Mouse (Mus musculus): ENCODE data around the gene Sertad3. TPM values are rescaled to one million over a fixed set of nuclear protein-coding genes. Genes with fewer than 3 reads are reported as not detected.

Sertad3 gene
- polyA plus RNA-seq, 1 experiment from 2014 or later = 37.6 TPM

DNA sequence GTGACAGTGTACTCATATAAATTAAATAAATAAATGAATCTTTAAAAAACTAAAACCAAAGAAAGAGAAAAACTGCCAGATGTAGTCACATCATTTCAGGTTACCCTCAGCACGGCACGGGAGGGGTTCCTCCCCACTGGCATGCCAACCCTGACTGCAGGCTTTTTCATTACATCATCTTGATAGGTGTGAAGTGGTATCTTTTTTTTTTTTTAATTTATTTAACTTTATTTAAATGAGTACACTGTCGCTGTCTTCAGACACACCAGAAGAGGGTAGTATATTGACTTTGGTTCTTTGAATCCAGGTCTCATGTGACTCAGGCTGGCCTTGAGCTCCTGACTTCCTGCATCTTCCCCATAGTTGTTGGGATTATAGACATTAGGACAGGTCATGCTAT, 18.3 kb upstream of the Sertad3 start:
- Histone ChIP-seq H3K4me3 (ENCODE audit: low read depth, low read length) (no peak overlapping the region; the same call in 1 of the 2 replicates), H3K9ac (ENCODE audit: low read depth, low read length) (peak overlapping the region; percentile 48), H3K27ac (ENCODE audit: low read length) (peak overlapping the region; percentile 86), H3K27me3 (ENCODE audit: control insufficient read depth, insufficient read depth, low read depth, low read length) (no peaks in the 10 kb centered on the region), H3K4me2 (ENCODE audit: low read depth, low read length) (peak overlapping the region; percentile 51; the same call in 1 of the 2 replicates), H3K9me3 (replicated peaks; ENCODE audit: control insufficient read depth, low read length) (no peaks in the 10 kb centered on the region), H3K4me1 (ENCODE audit: control insufficient read depth, low read depth, low read length) (peaks cover 75% of the 10 kb centered on the region), H3K36me3 (ENCODE audit: control insufficient read depth, insufficient read depth) (peaks cover 63% of the 10 kb centered on the region)
- no peak for ATAC-seq (ENCODE audit: low read depth)
- WGBS (ENCODE audit: insufficient replicate concordance) = 74% methylated on average over 3 of the region's 3 CpGs

DNA sequence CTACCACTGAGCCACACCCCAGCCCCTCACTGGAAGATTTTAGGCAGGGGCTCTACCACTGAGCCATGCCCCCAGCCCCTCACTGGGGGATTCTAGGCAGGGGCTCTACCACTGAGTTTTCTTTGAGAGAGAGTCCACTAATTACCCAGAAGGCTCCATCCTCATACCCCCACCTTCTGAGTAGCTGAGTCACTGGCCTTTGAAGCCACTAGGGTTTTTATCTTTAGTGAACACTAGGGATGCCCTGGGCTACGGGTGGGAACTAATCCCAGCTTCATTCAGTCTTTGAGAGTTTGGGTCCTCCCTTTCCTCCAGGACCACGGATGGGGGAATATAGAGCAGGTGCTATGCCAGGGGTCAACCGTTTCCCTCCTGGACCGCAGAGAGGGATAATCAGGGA, 15.0 kb upstream of the Sertad3 start:
- Histone ChIP-seq H3K27ac (ENCODE audit: low read length) (peak overlapping the region; percentile 67), H3K4me3 (ENCODE audit: low read depth, low read length) (no peak overlapping the region), H3K4me2 (ENCODE audit: low read depth, low read length) (no peak overlapping the region), H3K36me3 (ENCODE audit: control insufficient read depth, insufficient read depth) (peaks cover 75% of the 10 kb centered on the region), H3K9ac (ENCODE audit: low read depth, low read length) (no peak overlapping the region), H3K4me1 (ENCODE audit: control insufficient read depth, low read depth, low read length) (peaks cover 51% of the 10 kb centered on the region), H3K9me3 (replicated peaks; ENCODE audit: control insufficient read depth, low read length) (no peaks in the 10 kb centered on the region), H3K27me3 (ENCODE audit: control insufficient read depth, insufficient read depth, low read depth, low read length) (no peaks in the 10 kb centered on the region)
- 59% methylated on average over 4 of the region's 4 CpGs for WGBS (ENCODE audit: insufficient replicate concordance)
- ATAC-seq (ENCODE audit: low read depth) = peak; percentile 58

DNA sequence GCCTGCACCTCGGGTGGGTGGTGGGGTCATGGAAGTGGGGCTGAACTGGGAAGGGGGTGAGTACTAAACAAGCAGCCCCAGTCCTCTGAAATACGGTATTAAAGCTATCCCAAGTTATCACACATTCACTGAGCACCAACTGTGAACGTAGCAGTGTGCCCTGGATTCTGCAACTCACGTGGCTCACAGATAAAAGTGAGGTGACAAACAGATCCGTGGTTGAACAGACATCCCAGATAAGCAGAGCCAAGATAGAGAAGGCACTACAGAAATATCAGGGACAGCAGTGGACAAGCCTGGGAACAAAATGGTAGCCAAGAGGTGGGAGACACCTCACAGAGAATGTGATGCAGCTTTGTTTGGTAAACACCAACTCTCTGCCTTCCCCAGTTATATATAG, 13.9 kb upstream of the Sertad3 start:
- Histone ChIP-seq H3K27me3 (ENCODE audit: control insufficient read depth, insufficient read depth, low read depth, low read length) (no peaks in the 10 kb centered on the region), H3K9ac (ENCODE audit: low read depth, low read length) (no peak overlapping the region), H3K27ac (ENCODE audit: low read length) (peak overlapping the region; percentile 46), H3K36me3 (ENCODE audit: control insufficient read depth, insufficient read depth) (peaks cover 80% of the 10 kb centered on the region), H3K4me2 (ENCODE audit: low read depth, low read length) (no peak overlapping the region), H3K9me3 (replicated peaks; ENCODE audit: control insufficient read depth, low read length) (no peaks in the 10 kb centered on the region), H3K4me3 (ENCODE audit: low read depth, low read length) (no peak overlapping the region), H3K4me1 (ENCODE audit: control insufficient read depth, low read depth, low read length) (peaks cover 43% of the 10 kb centered on the region)
- WGBS (ENCODE audit: insufficient replicate concordance) = 36% methylated on average over 5 of the region's 5 CpGs
- ATAC-seq (ENCODE audit: low read depth) = peak; percentile 25

DNA sequence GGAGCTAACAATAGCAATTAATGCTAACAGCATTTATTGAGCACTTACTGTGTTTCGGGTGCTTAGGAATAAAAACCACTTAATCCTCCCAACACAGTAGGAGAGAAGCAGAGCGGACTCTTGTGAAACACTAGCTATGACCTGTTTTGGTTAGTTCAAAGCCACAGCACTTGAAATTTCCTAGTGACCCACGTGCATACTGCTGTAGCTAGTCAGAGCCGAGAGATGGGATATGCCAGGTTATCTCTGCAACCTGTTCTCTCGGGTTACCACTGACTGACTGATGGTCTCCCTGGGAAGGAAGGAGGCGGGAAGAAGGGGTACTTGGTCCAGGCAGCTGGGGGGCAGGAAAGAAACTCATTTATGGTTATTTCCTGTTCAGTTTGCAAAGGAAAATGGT, 13.1 kb upstream of the Sertad3 start:
- Histone ChIP-seq H3K4me3 (ENCODE audit: low read depth, low read length) (no peak overlapping the region), H3K4me1 (ENCODE audit: control insufficient read depth, low read depth, low read length) (peaks cover 34% of the 10 kb centered on the region), H3K27ac (ENCODE audit: low read length) (no peak overlapping the region; the same call in 1 of the 2 replicates), H3K27me3 (ENCODE audit: control insufficient read depth, insufficient read depth, low read depth, low read length) (no peaks in the 10 kb centered on the region), H3K4me2 (ENCODE audit: low read depth, low read length) (no peak overlapping the region), H3K36me3 (ENCODE audit: control insufficient read depth, insufficient read depth) (peaks cover 84% of the 10 kb centered on the region), H3K9ac (ENCODE audit: low read depth, low read length) (no peak overlapping the region), H3K9me3 (replicated peaks; ENCODE audit: control insufficient read depth, low read length) (no peaks in the 10 kb centered on the region)
- ATAC-seq (ENCODE audit: low read depth) = no peak
- WGBS (ENCODE audit: insufficient replicate concordance) = 56% methylated on average over 6 of the region's 6 CpGs

DNA sequence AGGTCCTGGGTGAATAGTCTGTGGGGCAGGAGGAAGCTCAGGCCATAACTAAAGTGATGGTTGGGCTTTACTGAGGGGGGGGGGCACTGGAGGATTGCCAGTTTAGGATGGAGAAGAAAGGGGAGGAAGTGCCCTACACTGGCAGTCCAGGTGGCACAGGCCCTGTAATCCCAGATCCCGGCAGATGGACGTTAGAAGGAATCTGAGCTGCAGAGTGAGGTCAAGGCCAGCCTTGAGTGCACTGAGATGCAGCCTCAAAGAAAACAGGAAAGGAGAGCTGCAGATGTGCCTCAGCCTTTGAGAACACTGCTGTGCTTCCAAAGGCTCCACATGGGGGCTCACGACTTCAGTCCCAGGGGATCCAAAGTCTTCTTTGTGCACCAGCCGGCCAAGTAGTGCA, 5.9 kb upstream of the Sertad3 start:
- Histone ChIP-seq H3K9ac (ENCODE audit: low read depth, low read length) (no peak overlapping the region), H3K27me3 (ENCODE audit: control insufficient read depth, insufficient read depth, low read depth, low read length) (no peaks in the 10 kb centered on the region), H3K4me1 (ENCODE audit: control insufficient read depth, low read depth, low read length) (peaks cover 2% of the 10 kb centered on the region; the same call in 1 of the 2 replicates), H3K27ac (ENCODE audit: low read length) (no peak overlapping the region), H3K4me2 (ENCODE audit: low read depth, low read length) (no peak overlapping the region), H3K4me3 (ENCODE audit: low read depth, low read length) (no peak overlapping the region), H3K36me3 (ENCODE audit: control insufficient read depth, insufficient read depth) (peaks cover 47% of the 10 kb centered on the region), H3K9me3 (replicated peaks; ENCODE audit: control insufficient read depth, low read length) (no peaks in the 10 kb centered on the region)
- ATAC-seq (ENCODE audit: low read depth) = no peak
- 63% methylated on average over 4 of the region's 4 CpGs for WGBS (ENCODE audit: insufficient replicate concordance)

DNA sequence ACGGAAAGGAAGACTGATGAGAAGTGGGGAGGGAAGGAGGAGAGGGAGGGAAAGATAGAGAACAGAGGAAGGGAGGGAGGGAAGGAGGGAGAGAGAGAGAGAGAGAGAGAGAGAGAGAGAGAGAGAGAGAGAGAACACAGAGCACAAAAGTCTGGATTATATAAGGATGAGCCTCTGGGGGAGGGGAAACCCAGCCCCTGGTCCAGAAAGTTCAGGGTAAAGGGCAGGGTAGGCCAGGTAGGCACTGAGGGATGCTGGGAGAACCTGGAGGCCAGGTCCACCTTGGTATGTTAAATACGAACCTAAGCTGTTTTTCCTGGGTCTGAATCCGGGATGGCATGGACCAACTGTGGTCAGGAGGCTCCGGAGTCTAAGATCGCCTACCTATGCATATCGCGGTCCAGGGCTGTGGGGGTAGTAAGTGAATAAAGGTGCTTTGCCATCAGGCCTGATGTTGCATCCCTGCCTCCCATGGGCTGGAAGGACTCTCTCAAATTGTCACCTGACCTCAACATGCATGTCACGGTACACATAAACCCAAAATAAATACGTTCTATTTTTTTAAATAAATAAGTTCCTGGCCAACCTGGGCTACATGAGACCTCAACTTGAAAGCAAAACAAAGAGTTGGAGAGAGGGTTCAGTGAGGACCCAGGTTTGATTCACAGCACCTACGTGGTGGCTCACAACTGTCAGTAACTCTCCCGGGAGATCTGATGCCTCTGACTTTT, 2.0 kb upstream of the Sertad3 start:
- H3K27me3 ChIP-seq (ENCODE audit: control insufficient read depth, insufficient read depth, low read depth, low read length) = no peaks in the 10 kb centered on the region
- H3K4me2 ChIP-seq (ENCODE audit: low read depth, low read length) = no peak overlapping the region
- peak overlapping the region; percentile 89; the same call in 1 of the 2 replicates for H3K27ac ChIP-seq (ENCODE audit: low read length)
- no peak overlapping the region for H3K4me3 ChIP-seq (ENCODE audit: low read depth, low read length)
- ATAC-seq (ENCODE audit: low read depth) = no peak
- no peaks in the 10 kb centered on the region for H3K9me3 ChIP-seq (replicated peaks; ENCODE audit: control insufficient read depth, low read length)
- no peak overlapping the region for H3K9ac ChIP-seq (ENCODE audit: low read depth, low read length)
- peaks cover 18% of the 10 kb centered on the region for H3K4me1 ChIP-seq (ENCODE audit: control insufficient read depth, low read depth, low read length)
- 84% methylated on average over 11 of the region's 11 CpGs for WGBS (ENCODE audit: insufficient replicate concordance)
- peaks cover 17% of the 10 kb centered on the region for H3K36me3 ChIP-seq (ENCODE audit: control insufficient read depth, insufficient read depth)

DNA sequence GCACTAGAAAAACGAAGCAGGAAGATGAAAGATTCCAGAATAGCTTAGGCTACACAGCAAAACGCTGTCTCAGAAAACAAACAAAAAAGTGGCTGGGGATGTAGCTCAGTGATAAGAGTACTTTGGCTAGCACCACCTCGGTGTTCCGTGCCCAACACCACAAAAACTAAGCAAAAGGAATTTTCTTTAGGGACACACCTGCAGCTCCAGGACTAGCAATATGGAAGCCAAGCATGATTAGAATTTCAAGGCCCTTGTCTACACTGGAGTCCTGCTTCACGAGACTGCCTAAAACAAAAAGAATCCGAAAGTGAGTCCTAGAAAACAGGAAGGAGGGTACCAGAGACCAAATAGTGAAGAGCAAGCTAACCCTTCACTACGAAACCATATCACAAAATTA, 972 bp upstream of the Sertad3 start:
- H3K9me3 ChIP-seq (replicated peaks; ENCODE audit: control insufficient read depth, low read length) = no peaks in the 10 kb centered on the region
- WGBS (ENCODE audit: insufficient replicate concordance) = 4% methylated on average over 7 of the region's 7 CpGs
- peak overlapping the region; percentile 98 for H3K4me3 ChIP-seq (ENCODE audit: low read depth, low read length)
- H3K4me2 ChIP-seq (ENCODE audit: low read depth, low read length) = peak overlapping the region; percentile 75
- no peak for ATAC-seq (ENCODE audit: low read depth)
- peak overlapping the region; percentile 89 for H3K27ac ChIP-seq (ENCODE audit: low read length)
- peaks cover 24% of the 10 kb centered on the region for H3K4me1 ChIP-seq (ENCODE audit: control insufficient read depth, low read depth, low read length)
- H3K27me3 ChIP-seq (ENCODE audit: control insufficient read depth, insufficient read depth, low read depth, low read length) = no peaks in the 10 kb centered on the region
- H3K36me3 ChIP-seq (ENCODE audit: control insufficient read depth, insufficient read depth) = peaks cover 21% of the 10 kb centered on the region
- peak overlapping the region; percentile 66 for H3K9ac ChIP-seq (ENCODE audit: low read depth, low read length)

DNA sequence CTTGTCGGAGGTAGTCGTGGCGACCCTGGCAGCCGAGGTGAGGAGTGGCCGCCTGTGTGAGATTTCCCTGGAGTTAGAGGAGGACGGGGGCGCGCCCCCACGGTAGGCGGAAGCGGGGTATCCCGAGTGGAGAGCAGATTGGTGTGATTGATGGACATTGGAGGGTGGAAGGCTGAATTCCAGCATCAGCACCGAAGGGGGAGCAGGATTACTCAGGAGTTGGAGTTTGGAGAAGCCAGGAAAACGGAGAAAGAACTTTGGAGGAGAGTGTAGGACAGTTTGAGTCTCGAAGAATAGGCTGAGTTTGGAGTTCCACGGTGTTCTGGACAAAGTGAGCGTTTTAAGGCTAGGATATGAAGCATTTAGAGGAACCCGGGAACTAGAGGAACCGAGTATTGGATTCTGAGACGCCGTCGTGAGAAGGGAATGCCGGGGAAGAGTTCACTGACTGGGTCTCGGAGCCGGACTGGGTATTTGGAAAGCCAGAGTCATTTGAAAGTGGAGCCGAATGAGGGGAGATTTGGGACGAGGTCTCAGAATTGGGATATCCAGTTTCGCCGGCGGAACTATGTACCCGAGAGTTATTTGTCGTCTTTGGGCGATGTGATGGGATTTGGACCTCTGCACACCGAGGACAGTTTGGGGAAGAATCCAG, 394 bp downstream of the Sertad3 start:
- peaks cover 24% of the 10 kb centered on the region for H3K36me3 ChIP-seq (ENCODE audit: control insufficient read depth, insufficient read depth)
- H3K27me3 ChIP-seq (ENCODE audit: control insufficient read depth, insufficient read depth, low read depth, low read length) = no peaks in the 10 kb centered on the region
- peaks cover 38% of the 10 kb centered on the region for H3K4me1 ChIP-seq (ENCODE audit: control insufficient read depth, low read depth, low read length)
- under 1% methylated on average over 34 of the region's 34 CpGs for WGBS (ENCODE audit: insufficient replicate concordance)
- no peak for ATAC-seq (ENCODE audit: low read depth)
- H3K4me2 ChIP-seq (ENCODE audit: low read depth, low read length) = peak overlapping the region; percentile 78
- H3K9ac ChIP-seq (ENCODE audit: low read depth, low read length) = peak overlapping the region; percentile 98
- H3K4me3 ChIP-seq (ENCODE audit: low read depth, low read length) = peak overlapping the region; percentile 98
- H3K9me3 ChIP-seq (replicated peaks; ENCODE audit: control insufficient read depth, low read length) = no peaks in the 10 kb centered on the region
- peak overlapping the region; percentile 99 for H3K27ac ChIP-seq (ENCODE audit: low read length)

DNA sequence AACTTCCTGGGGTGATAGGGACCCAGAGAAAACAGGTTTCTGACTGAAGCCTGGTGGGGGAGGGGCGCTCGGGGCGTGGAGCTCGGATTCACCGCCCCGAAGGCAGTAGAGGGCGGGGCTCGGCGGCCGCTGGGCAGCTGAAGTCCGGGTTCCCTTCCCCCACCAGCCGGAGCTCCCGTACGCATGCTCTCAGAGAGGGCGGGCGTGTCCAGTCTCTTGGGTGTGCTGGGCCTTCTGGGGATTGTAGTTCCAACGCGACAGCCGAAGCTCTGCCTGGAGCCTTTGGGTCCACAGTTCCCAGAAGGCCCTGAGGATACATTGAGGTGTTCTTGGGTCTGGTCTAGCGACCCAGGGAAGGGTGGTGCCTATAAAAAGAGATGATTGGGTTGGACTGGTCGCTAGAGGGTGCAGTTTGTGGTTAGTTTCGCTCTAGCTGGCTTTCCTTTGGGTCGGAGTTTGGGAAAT, 954 bp downstream of the Sertad3 start:
- H3K4me2 ChIP-seq (ENCODE audit: low read depth, low read length) = peak overlapping the region; percentile 78
- no peaks in the 10 kb centered on the region for H3K27me3 ChIP-seq (ENCODE audit: control insufficient read depth, insufficient read depth, low read depth, low read length)
- peak overlapping the region; percentile 98 for H3K4me3 ChIP-seq (ENCODE audit: low read depth, low read length)
- ATAC-seq (ENCODE audit: low read depth) = peak; percentile 86
- peaks cover 43% of the 10 kb centered on the region for H3K4me1 ChIP-seq (ENCODE audit: control insufficient read depth, low read depth, low read length)
- WGBS (ENCODE audit: insufficient replicate concordance) = 0% methylated on average over 23 of the region's 23 CpGs
- no peaks in the 10 kb centered on the region for H3K9me3 ChIP-seq (replicated peaks; ENCODE audit: control insufficient read depth, low read length)
- peak overlapping the region; percentile 99 for H3K27ac ChIP-seq (ENCODE audit: low read length)
- H3K36me3 ChIP-seq (ENCODE audit: control insufficient read depth, insufficient read depth) = peaks cover 24% of the 10 kb centered on the region
- H3K9ac ChIP-seq (ENCODE audit: low read depth, low read length) = peak overlapping the region; percentile 98
